Mouse (Mus musculus) erythroblast, embryonic 14.5 days (primary cell): Measurements from ENCODE around the gene Olfr325. TPM values are rescaled to one million over a fixed set of nuclear protein-coding genes. Genes with fewer than 3 reads are reported as not detected.
"Not testable (repeated sequence)": the region's sequence is repeated elsewhere in the genome, so short reads cannot be mapped to it uniquely, and the experiment has no call there.

Experiments used
- H3K27me3 ChIP-seq: 2 replicates; pipeline ENCODE4 v1.6.1; 2012; ENCODE audit warnings: inconsistent platforms; ENCODE audit not compliant: control insufficient read depth
- H3K36me3 ChIP-seq: 2 replicates; pipeline ENCODE4 v1.6.1; 2012; ENCODE audit warnings: mild to moderate bottlenecking, inconsistent platforms; ENCODE audit not compliant: control insufficient read depth
- H3K4me1 ChIP-seq: 2 replicates; pipeline ENCODE4 v1.6.1; 2012; ENCODE audit warnings: inconsistent platforms; ENCODE audit not compliant: control insufficient read depth
- H3K4me3 ChIP-seq: replicated peaks from 2 replicates; pipeline ENCODE3; 2012; ENCODE audit warnings: moderate library complexity, mild to moderate bottlenecking, inconsistent platforms
- H3K9me3 ChIP-seq: 2 replicates; pipeline ENCODE4 v1.6.1; 2012; ENCODE audit warnings: low read length, inconsistent platforms, mixed read lengths; ENCODE audit not compliant: control insufficient read depth
- GATA1 ChIP-seq: IDR thresholded peaks from 2 replicates; pipeline ENCODE4 v1.6.1; 2012; ENCODE audit warnings: low read length, inconsistent platforms, mixed read lengths
- TAL1 ChIP-seq: IDR thresholded peaks from 3 replicates; pipeline ENCODE4 v1.6.1; 2012; ENCODE audit warnings: low read length, inconsistent platforms, mixed read lengths
- polyA plus RNA-seq: library from polyadenylated mRNA; stranded (reverse); fragments of >175 nt; gene quantifications from 2 replicates; pipeline ENCODE4 v1.2.3, GENCODE M21; 2012

The Olfr325 gene
- polyA plus RNA-seq: not detected in 2 replicates

- no peaks in the 10 kb centered on the region for H3K4me1 ChIP-seq
- peaks cover 4% of the 10 kb centered on the region for H3K9me3 ChIP-seq
- H3K36me3 ChIP-seq: no peaks in the 10 kb centered on the region
- H3K27me3 ChIP-seq: peaks cover 2% of the 10 kb centered on the region; the same call in 1 of the 2 replicates
- no peak for TF ChIP-seq TAL1
- TF ChIP-seq GATA1: no peak
- no peak within 1 kb of the TSS for H3K4me3 ChIP-seq
Observed at GRCm38 (mm10) chr11:58577430-58577829, at the start of gene Olfr325. Olfr325 (plus strand) TSS chr11:58577730.

GRCm38 (mm10) chr11:58534736-58535135 lies 42.8 kb upstream of the Olfr325 start, which contains the start of gene Olfr330:
Olfr330 (minus strand) TSS chr11:58534836.
- not testable (repeated sequence) for H3K4me3 ChIP-seq, H3K36me3 ChIP-seq, H3K9me3 ChIP-seq, H3K27me3 ChIP-seq, H3K4me1 ChIP-seq

GRCm38 (mm10) chr11:58546322-58546721 lies 31.2 kb upstream of the Olfr325 start, which contains the start of gene Olfr329-ps:
Olfr329-ps (minus strand) TSS chr11:58546422.
- TF ChIP-seq TAL1 (no peak), GATA1 (no peak)
- Histone ChIP-seq H3K36me3 (no peaks in the 10 kb centered on the region), H3K4me3 (no peak within 1 kb of the TSS), H3K4me1 (no peaks in the 10 kb centered on the region), H3K27me3 (no peaks in the 10 kb centered on the region), H3K9me3 (no peaks in the 10 kb centered on the region)

GRCm38 (mm10) chr11:58555536-58555935 lies 22.0 kb upstream of the Olfr325 start, which contains the start of gene Olfr328:
Olfr328 (minus strand) TSS chr11:58555636.
- Histone ChIP-seq H3K4me1 (no peaks in the 10 kb centered on the region), H3K4me3 (no peak within 1 kb of the TSS), H3K36me3 (no peaks in the 10 kb centered on the region), H3K27me3 (no peaks in the 10 kb centered on the region), H3K9me3 (no peaks in the 10 kb centered on the region)
- TF ChIP-seq TAL1 (no peak), GATA1 (no peak)

- Histone ChIP-seq H3K27me3 (no peaks in the 10 kb centered on the region), H3K36me3 (no peaks in the 10 kb centered on the region), H3K4me1 (no peaks in the 10 kb centered on the region), H3K4me3 (no peak within 1 kb of the TSS), H3K9me3 (peaks cover 4% of the 10 kb centered on the region)
- TF ChIP-seq TAL1: no peak
- no peak for TF ChIP-seq GATA1
Observed at GRCm38 (mm10) chr11:58570405-58570804, 7.1 kb upstream of the Olfr325 start, which contains the start of gene Olfr224. Olfr224 (minus strand) TSS chr11:58570553.

GRCm38 (mm10) chr11:58578636-58579035 lies 1.1 kb downstream of the Olfr325 start:
- H3K4me3 ChIP-seq: no peak overlapping the region
- TF ChIP-seq TAL1: no peak
- no peak for TF ChIP-seq GATA1

GRCm38 (mm10) chr11:58587898-58588348 lies 10.4 kb downstream of the Olfr325 start:
- H3K27me3 ChIP-seq: 0 out of 2 replicates have a peak, but pooled peaks cover 2% of the 10 kb centered on the region
- no peaks in the 10 kb centered on the region for H3K36me3 ChIP-seq
- H3K9me3 ChIP-seq: no peaks in the 10 kb centered on the region
- peak overlapping the region; percentile 2 for H3K4me3 ChIP-seq
- 0 out of 3 replicates have a peak, but pooled peaks have one; percentile 32 for TF ChIP-seq TAL1
- TF ChIP-seq GATA1: no peak
- H3K4me1 ChIP-seq: peaks cover 17% of the 10 kb centered on the region

More at GRCm38 (mm10) chr11:58578636-58579035, 1.1 kb downstream of the Olfr325 start:
- H3K36me3 ChIP-seq: no peaks in the 10 kb centered on the region
- peaks cover 2% of the 10 kb centered on the region; the same call in 1 of the 2 replicates for H3K27me3 ChIP-seq
- H3K9me3 ChIP-seq: no peaks in the 10 kb centered on the region
- H3K4me1 ChIP-seq: no peaks in the 10 kb centered on the region

GRCm38 (mm10) chr11:58588620-58589250 lies 11.2 kb downstream of the Olfr325 start:
- Histone ChIP-seq H3K9me3 (no peaks in the 10 kb centered on the region), H3K4me1 (peaks cover 17% of the 10 kb centered on the region), H3K4me3 (no peak overlapping the region), H3K27me3 (0 out of 2 replicates have a peak, but pooled peaks cover 2% of the 10 kb centered on the region), H3K36me3 (no peaks in the 10 kb centered on the region)
- TF ChIP-seq GATA1: no peak

- Histone ChIP-seq H3K36me3 (no peaks in the 10 kb centered on the region), H3K27me3 (no peaks in the 10 kb centered on the region), H3K4me3 (no peak within 1 kb of the TSS), H3K4me1 (no peaks in the 10 kb centered on the region; the same call in 1 of the 2 replicates), H3K9me3 (no peaks in the 10 kb centered on the region)
- TF ChIP-seq GATA1 (no peak), TAL1 (no peak)
Observed at GRCm38 (mm10) chr11:58594814-58595213, 17.3 kb downstream of the Olfr325 start, which contains the start of gene Olfr324. Olfr324 (plus strand) TSS chr11:58595114.
